Mouse (Mus musculus) brown adipose tissue, adult 24 weeks (tissue): Measurements from ENCODE around the gene Mb. TPM values are rescaled to one million over a fixed set of nuclear protein-coding genes. Genes with fewer than 3 reads are reported as not detected.

ENCODE experiments used
- H3K27ac ChIP-seq: fragments of 200-500 bp; replicated peaks from 2 replicates; pipeline ENCODE4 v1.5.1; 2012; ENCODE audit warnings: low read depth, mild to moderate bottlenecking, low read length
- H3K4me1 ChIP-seq: fragments of 200-500 bp; 2 replicates; pipeline ENCODE4 v1.6.1; 2012; ENCODE audit warnings: low read length, mixed read lengths; ENCODE audit not compliant: control insufficient read depth, insufficient read depth, insufficient read length
- H3K4me3 ChIP-seq: fragments of 200-500 bp; 2 replicates; pipeline ENCODE4 v1.5.1; 2012; ENCODE audit warnings: low read depth, mild to moderate bottlenecking, low read length, moderate library complexity; ENCODE audit not compliant: insufficient read depth
- polyA plus RNA-seq: library from polyadenylated mRNA; stranded (reverse); fragments of >200 nt; gene quantifications from 2 replicates; pipeline ENCODE4 v1.2.4, GENCODE M21; 2012; ENCODE audit not compliant: missing spikeins, insufficient read depth, insufficient read length

Gene Mb
- 78.0 and 123 TPM in 2 replicates for polyA plus RNA-seq

- Histone ChIP-seq H3K27ac (peak within 1 kb of the TSS; percentile 4; the same call in 1 of the 2 replicates), H3K4me1 (peaks cover 20% of the 10 kb centered on the region), H3K4me3 (no peak within 1 kb of the TSS)
Observed at GRCm38 (mm10) chr15:77050570-77050969, at the start of gene Mb. Mb (minus strand) TSS chr15:77050670.

GRCm38 (mm10) chr15:77099756-77100155, 49.3 kb upstream of the Mb start:
- Histone ChIP-seq H3K27ac (no peak overlapping the region), H3K4me1 (no peaks in the 10 kb centered on the region), H3K4me3 (no peak overlapping the region)

GRCm38 (mm10) chr15:77097358-77097757, 46.9 kb upstream of the Mb start:
- Histone ChIP-seq H3K27ac (no peak overlapping the region), H3K4me1 (no peaks in the 10 kb centered on the region), H3K4me3 (no peak overlapping the region)

DNA sequence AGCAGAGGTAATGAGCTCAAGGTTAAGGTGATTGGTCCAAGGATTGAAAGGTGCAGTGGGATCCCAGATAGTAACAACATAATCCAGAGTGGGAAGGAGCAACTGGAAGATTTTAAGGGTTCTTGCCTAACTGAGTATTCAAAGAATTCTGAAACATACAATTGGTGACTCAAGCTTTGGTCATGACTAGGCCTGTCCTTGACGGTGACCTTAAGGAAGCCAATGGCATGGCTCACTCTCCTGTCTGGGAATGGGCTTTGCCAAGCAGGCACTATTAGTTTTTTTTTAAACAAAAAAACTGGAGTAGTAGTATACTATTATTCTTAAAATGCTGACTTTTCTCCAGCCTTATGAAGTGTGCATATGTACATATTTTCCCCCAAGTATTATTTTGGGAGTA, 44.7 kb upstream of the Mb start:
- no peak overlapping the region for H3K4me3 ChIP-seq
- no peak overlapping the region for H3K27ac ChIP-seq
- no peaks in the 10 kb centered on the region for H3K4me1 ChIP-seq

- H3K4me3 ChIP-seq, result no peak overlapping the region
- H3K27ac ChIP-seq, result no peak overlapping the region
- H3K4me1 ChIP-seq, result no peaks in the 10 kb centered on the region
Observed at GRCm38 (mm10) chr15:77094431-77094830, 44.0 kb upstream of the Mb start.

- Histone ChIP-seq H3K4me3 (no peak overlapping the region), H3K4me1 (no peaks in the 10 kb centered on the region), H3K27ac (no peak overlapping the region)
Observed at GRCm38 (mm10) chr15:77091394-77091793, 40.9 kb upstream of the Mb start.

- Histone ChIP-seq H3K4me1 (no peaks in the 10 kb centered on the region), H3K27ac (no peak overlapping the region), H3K4me3 (no peak overlapping the region)
Observed at GRCm38 (mm10) chr15:77090531-77090930, 40.1 kb upstream of the Mb start.

GRCm38 (mm10) chr15:77089249-77089648, 38.8 kb upstream of the Mb start:
- H3K4me1 ChIP-seq, result no peaks in the 10 kb centered on the region
- H3K4me3 ChIP-seq, result no peak overlapping the region
- H3K27ac ChIP-seq, result no peak overlapping the region

- no peak overlapping the region for H3K4me3 ChIP-seq
- H3K27ac ChIP-seq, result no peak overlapping the region; the same call in 1 of the 2 replicates
- H3K4me1 ChIP-seq, result peaks cover 2% of the 10 kb centered on the region; the same call in 1 of the 2 replicates
Observed at GRCm38 (mm10) chr15:77086488-77086887, 36.0 kb upstream of the Mb start.

- Histone ChIP-seq H3K27ac (no peak overlapping the region), H3K4me3 (no peak overlapping the region), H3K4me1 (peaks cover 5% of the 10 kb centered on the region; the same call in 1 of the 2 replicates)
Observed at GRCm38 (mm10) chr15:77085818-77086217, 35.3 kb upstream of the Mb start.

DNA sequence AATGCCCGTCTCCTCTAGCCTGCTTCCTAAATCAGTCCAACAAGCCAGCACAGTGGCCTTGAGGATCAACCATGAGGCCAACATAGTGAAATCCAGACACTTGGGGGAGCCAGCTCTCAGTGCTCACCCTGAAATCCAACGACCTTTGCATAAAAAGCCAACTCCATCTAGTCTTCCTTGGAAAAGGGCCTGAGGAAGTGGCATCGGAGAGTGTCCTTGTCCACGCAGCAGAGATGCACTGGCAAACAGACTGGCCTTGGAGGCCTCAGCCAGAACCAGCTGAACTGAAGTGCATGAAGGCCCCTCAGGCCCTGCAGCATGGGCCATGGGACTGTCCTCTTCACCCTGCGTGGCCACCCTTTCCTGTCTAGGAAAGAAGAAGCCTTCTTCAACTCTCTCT, 31.0 kb upstream of the Mb start:
- H3K27ac ChIP-seq, result peak overlapping the region; percentile 68
- peaks cover 10% of the 10 kb centered on the region for H3K4me1 ChIP-seq
- no peak overlapping the region for H3K4me3 ChIP-seq

GRCm38 (mm10) chr15:77080684-77081254, 30.3 kb upstream of the Mb start:
- peak overlapping the region; percentile 68 for H3K27ac ChIP-seq
- no peak overlapping the region for H3K4me3 ChIP-seq
- H3K4me1 ChIP-seq, result peaks cover 10% of the 10 kb centered on the region

- peak overlapping the region; percentile 77 for H3K27ac ChIP-seq
- peaks cover 10% of the 10 kb centered on the region for H3K4me1 ChIP-seq
- H3K4me3 ChIP-seq, result peak overlapping the region; percentile 30
Observed at GRCm38 (mm10) chr15:77079890-77080361, 29.5 kb upstream of the Mb start.

- H3K27ac ChIP-seq, result peak overlapping the region; percentile 77
- H3K4me3 ChIP-seq, result peak overlapping the region; percentile 30
- H3K4me1 ChIP-seq, result peaks cover 10% of the 10 kb centered on the region
Observed at GRCm38 (mm10) chr15:77079256-77079822, 28.9 kb upstream of the Mb start.

DNA sequence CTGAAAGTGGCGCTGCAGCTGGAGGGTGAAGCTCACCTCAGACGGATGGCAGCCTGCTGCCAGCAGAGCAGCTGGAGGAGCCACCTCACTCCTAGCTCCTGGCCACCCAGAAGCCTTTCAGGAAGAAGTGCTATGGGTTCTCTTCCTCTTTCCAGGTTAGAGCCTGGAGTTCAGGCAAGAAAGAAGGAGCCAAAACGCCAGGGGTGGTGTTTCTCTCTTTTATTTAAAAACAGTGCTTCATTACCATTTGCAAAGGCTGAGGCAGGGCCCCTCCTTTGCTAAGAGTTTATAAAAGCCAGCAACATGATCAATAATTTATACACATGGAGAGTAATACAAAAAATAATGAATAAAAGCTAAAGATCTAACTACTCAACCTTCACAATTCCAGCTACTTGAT, 28.3 kb upstream of the Mb start:
- Histone ChIP-seq H3K4me3 (no peak overlapping the region), H3K4me1 (peaks cover 10% of the 10 kb centered on the region), H3K27ac (no peak overlapping the region)

DNA sequence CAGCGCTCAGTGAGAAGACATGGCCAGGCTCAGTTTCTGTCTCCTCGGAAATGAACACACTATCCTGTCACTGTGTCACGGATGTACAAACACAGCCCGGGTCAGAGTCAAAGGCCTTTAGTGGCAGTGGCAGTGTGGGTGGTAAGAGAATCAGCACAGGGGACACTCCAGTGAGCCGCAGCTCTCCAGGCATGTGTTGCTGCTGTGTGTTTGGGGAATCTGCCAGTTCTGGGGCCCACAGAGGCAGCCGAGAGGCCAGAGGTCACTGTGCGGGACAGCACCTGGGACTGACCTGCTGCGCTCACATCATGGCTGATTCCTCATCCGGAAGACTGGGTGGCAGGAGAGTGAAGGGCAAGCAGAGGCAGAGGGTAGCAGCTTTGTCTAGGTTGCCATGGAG, 27.4 kb upstream of the Mb start:
- peaks cover 10% of the 10 kb centered on the region for H3K4me1 ChIP-seq
- no peak overlapping the region for H3K4me3 ChIP-seq
- H3K27ac ChIP-seq, result no peak overlapping the region
